Mouse (Mus musculus) CH12.LX (cell line): ENCODE measurements around the gene Gm17387. TPM values are rescaled to one million over a fixed set of nuclear protein-coding genes. Genes with fewer than 3 reads are reported as not detected.
A peak's percentile ranks its signal among the peaks of the same experiment; 100 is the strongest.

Source experiments
- DNase-seq: peaks from one replicate; pipeline ENCODE4 v3.0.0-alpha.2; 2013; ENCODE audit errors: extremely low read depth
- H3K27ac ChIP-seq: 2 replicates; pipeline ENCODE4 v1.5.1; 2012; ENCODE audit warnings: low read depth, mild to moderate bottlenecking, control low read depth, moderate library complexity; ENCODE audit not compliant: insufficient read depth
- H3K27me3 ChIP-seq: replicated peaks from 2 replicates; pipeline ENCODE3; 2012; ENCODE audit warnings: inconsistent platforms
- H3K36me3 ChIP-seq, 2 experiments: replicated peaks in 1 of 2; 2 replicates each; pipeline versions ENCODE3 to v1.6.1; 2012; ENCODE audit warnings: inconsistent platforms in 1 of 2, low read length in 1 of 2, mild to moderate bottlenecking in 1 of 2, mixed read lengths in 1 of 2, moderate library complexity in 1 of 2; ENCODE audit not compliant: control insufficient read depth in 1 of 2, insufficient read depth in 1 of 2
- H3K4me1 ChIP-seq, 2 experiments: 2 replicates each; pipeline ENCODE4 v1.6.1; 2012; ENCODE audit warnings: inconsistent platforms in 1 of 2, moderate library complexity in 1 of 2; ENCODE audit not compliant: insufficient read depth in 2 of 2, control insufficient read depth in 1 of 2
- H3K4me2 ChIP-seq: 2 replicates; pipeline ENCODE4 v1.6.1; 2012; ENCODE audit warnings: low read depth, mild to moderate bottlenecking, control low read depth; ENCODE audit not compliant: poor library complexity, insufficient read depth, severe bottlenecking
- H3K4me3 ChIP-seq, 3 experiments: fragments of 150-350 bp in 1 of 3; sonication (generic) in 1 of 3; replicated peaks in 1 of 3; 2 replicates each; pipeline versions ENCODE3 to v1.5.1; 2011 to 2012; ENCODE audit warnings: low read depth in 2 of 3, low read length in 2 of 3, mild to moderate bottlenecking in 2 of 3, moderate library complexity in 2 of 3, control low read depth in 1 of 3, improper control_type of control experiment in 1 of 3, inconsistent platforms in 1 of 3, mixed read lengths in 1 of 3; ENCODE audit not compliant: poor library complexity in 1 of 3
- H3K79me2 ChIP-seq: replicated peaks from 2 replicates; pipeline ENCODE4 v1.6.1; 2012; ENCODE audit warnings: mild to moderate bottlenecking, moderate library complexity; ENCODE audit not compliant: control insufficient read depth, poor library complexity, insufficient read depth, severe bottlenecking; ENCODE audit errors: extremely low read depth
- H3K9ac ChIP-seq: 2 replicates; pipeline ENCODE4 v1.6.1; 2012; ENCODE audit warnings: low read depth, mild to moderate bottlenecking, control low read depth, moderate library complexity; ENCODE audit not compliant: insufficient read depth
- H3K9me3 ChIP-seq: replicated peaks from 2 replicates; pipeline ENCODE3; 2012; ENCODE audit warnings: low read length, inconsistent platforms, mixed read lengths
- ELF1 ChIP-seq: IDR thresholded peaks from 2 replicates; pipeline ENCODE4 v1.6.1; 2014; ENCODE audit warnings: low read depth, mild to moderate bottlenecking, inconsistent platforms, low read length, improper control_type of control experiment
- EP300 ChIP-seq: IDR thresholded peaks from 2 replicates; pipeline ENCODE4 v1.6.1; 2011; ENCODE audit warnings: low read length, improper control_type of control experiment
- HCFC1 ChIP-seq: IDR thresholded peaks from 2 replicates; pipeline ENCODE4 v1.6.1; 2012; ENCODE audit warnings: low read depth, mild to moderate bottlenecking, inconsistent platforms, low read length, improper control_type of control experiment
- IRF4 ChIP-seq: IDR thresholded peaks from 2 replicates; pipeline ENCODE4 v1.6.1; 2014; ENCODE audit warnings: low read depth, mild to moderate bottlenecking, inconsistent platforms, low read length, improper control_type of control experiment
- KAT2A ChIP-seq: IDR thresholded peaks from 2 replicates; pipeline ENCODE4 v1.6.1; 2012; ENCODE audit warnings: low read length, improper control_type of control experiment, inconsistent platforms; ENCODE audit not compliant: insufficient replicate concordance
- MYC ChIP-seq: IDR thresholded peaks from 2 replicates; pipeline ENCODE4 v1.6.1; 2011; ENCODE audit warnings: low read depth, mild to moderate bottlenecking, improper control_type of control experiment, low read length
- NRF1 ChIP-seq: IDR thresholded peaks from 2 replicates; pipeline ENCODE4 v1.6.1; 2014; ENCODE audit warnings: low read depth, mild to moderate bottlenecking, inconsistent platforms, low read length, improper control_type of control experiment, moderate library complexity
- SIN3A ChIP-seq: IDR thresholded peaks from 2 replicates; pipeline ENCODE4 v1.6.1; 2012; ENCODE audit warnings: low read length, improper control_type of control experiment, inconsistent platforms
- SMC3 ChIP-seq: IDR thresholded peaks from 2 replicates; pipeline ENCODE4 v1.6.1; 2011; ENCODE audit warnings: low read depth, low read length, improper control_type of control experiment
- TCF12 ChIP-seq: IDR thresholded peaks from 2 replicates; pipeline ENCODE4 v1.6.1; 2014; ENCODE audit warnings: low read depth, mild to moderate bottlenecking, inconsistent platforms, low read length, improper control_type of control experiment
- USF1 ChIP-seq: IDR thresholded peaks from 2 replicates; pipeline ENCODE4 v1.6.1; 2014; ENCODE audit warnings: low read depth, mild to moderate bottlenecking, inconsistent platforms, low read length, improper control_type of control experiment
- USF2 ChIP-seq: conservative IDR thresholded peaks from 2 replicates; pipeline ENCODE4 v1.6.1; 2011; ENCODE audit warnings: low read depth, low read length, improper control_type of control experiment
- ZC3H11A ChIP-seq: IDR thresholded peaks from 2 replicates; pipeline ENCODE4 v1.6.1; 2012; ENCODE audit warnings: low read depth, mild to moderate bottlenecking, inconsistent platforms, low read length, improper control_type of control experiment
- ZNF384 ChIP-seq: IDR thresholded peaks from 2 replicates; pipeline ENCODE4 v1.6.1; 2012; ENCODE audit warnings: low read depth, low read length, improper control_type of control experiment, inconsistent platforms
- dilution Hi-C: fragments of 300-500 bp; cut with MboI; formaldehyde crosslinking; loops from 2 replicates; pipeline ENCODE4 v1.14.3; 2020; ENCODE audit warnings: low sequenced_read_pairs; ENCODE audit not compliant: extremely low pct_unique_long_range_greater_than_20kb, extremely low pct_ligation_motif_present
- in situ Hi-C: fragments of 300-500 bp; cut with MboI; formaldehyde crosslinking; loops from 3 replicates; pipeline ENCODE4 v1.14.3; 2019; ENCODE audit warnings: low sequenced_read_pairs, low pct_ligation_motif_present, low pct_unique_long_range_greater_than_20kb, mixed read lengths
- polyA plus RNA-seq: library from polyadenylated mRNA; unstranded; fragments of >175 nt; gene quantifications from 2 replicates; pipeline ENCODE4 v1.2.1, GENCODE M21; 2012; ENCODE audit warnings: low read depth; ENCODE audit not compliant: insufficient read length
- total RNA-seq, 2 experiments: library from RNA; depleted of rRNA; stranded (reverse); fragments of 300-350 nt in 1 of 2; fragments of >200 nt in 1 of 2; gene quantifications; 2 replicates each; pipeline ENCODE4 v1.2.3; 2012 to 2014

Gm17387 gene
- total and polyA plus RNA-seq, 3 experiments = not detected

DNA sequence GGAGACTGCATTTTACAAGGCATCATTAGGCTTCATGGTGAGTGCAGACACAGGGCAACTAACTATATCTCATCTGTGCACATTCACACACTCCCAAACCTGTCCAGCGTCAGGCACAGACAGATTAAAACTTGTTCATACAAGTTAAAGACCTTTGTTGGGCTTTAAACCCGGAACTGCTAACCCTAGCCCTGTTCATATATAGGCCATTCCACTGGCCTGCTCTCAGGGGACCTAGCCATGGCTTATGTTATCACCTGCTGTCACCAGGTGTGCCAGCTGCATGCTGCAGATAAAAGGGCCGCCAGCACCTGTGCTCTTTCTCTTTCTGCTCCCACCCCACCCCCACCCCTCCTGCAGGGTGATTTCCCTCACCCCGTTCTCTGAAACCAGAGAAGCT is 13.6 kb downstream of the Gm17387 start:
- no peaks in the 10 kb centered on the region for H3K79me2 ChIP-seq
- peak overlapping the region; percentile 22; the same call in 1 of the 2 replicates for H3K4me2 ChIP-seq
- H3K27me3 ChIP-seq = peaks cover 9% of the 10 kb centered on the region
- in situ Hi-C loops (no loop called here), dilution Hi-C loops (no loop called here)
- H3K4me3 ChIP-seq = no peak overlapping the region
- no peak for DNase-seq
- peaks cover 6% of the 10 kb centered on the region for H3K9me3 ChIP-seq
- peaks cover 11 to 24% of the 10 kb centered on the region in 2 experiments for H3K4me1 ChIP-seq
- H3K36me3 ChIP-seq = no peaks in the 10 kb centered on the region
- H3K9ac ChIP-seq = no peak overlapping the region
- H3K27ac ChIP-seq = no peak overlapping the region
- TF ChIP-seq ZNF384 = no peak
- TF ChIP-seq TCF12 = peak; percentile 89
- no peak for TF ChIP-seq ZC3H11A
- peak; percentile 53 for TF ChIP-seq ELF1
- TF ChIP-seq MYC = no peak
- no peak for TF ChIP-seq USF2
- no peak for TF ChIP-seq USF1
- no peak for TF ChIP-seq HCFC1
- TF ChIP-seq, all 38 proteins: peak for 2

DNA sequence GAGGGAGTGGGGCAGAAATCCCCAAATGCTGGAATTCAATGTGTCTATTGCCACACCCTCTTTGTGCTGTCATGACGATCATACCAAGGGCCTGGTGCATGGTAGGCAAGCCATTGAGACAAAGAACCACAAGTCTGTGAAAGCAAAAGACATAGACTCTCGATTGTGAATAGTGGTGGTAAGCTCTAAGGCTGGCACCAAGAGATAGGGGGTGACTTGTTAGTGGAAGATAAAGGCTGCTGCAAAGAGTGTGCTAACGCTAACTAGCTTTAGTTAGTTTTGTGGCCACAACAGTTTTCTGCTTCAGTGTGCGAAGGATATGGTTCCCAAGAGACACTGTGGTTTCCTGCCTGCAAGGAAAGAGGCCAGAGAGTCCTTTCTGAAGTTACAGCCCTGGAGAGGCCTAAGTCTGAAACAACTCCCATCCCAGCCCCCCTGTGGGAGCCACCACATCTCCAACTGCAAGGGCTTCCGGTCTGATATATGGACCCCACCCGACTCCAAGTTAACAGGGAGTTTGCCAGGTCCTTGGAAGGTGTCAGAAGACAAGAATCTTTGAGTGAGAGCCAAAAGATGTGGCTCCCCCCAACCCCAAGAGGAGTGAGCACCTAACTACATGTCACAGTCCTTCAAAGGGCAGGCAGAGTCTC is 18.1 kb downstream of the Gm17387 start:
- Histone ChIP-seq H3K79me2 (no peaks in the 10 kb centered on the region), H3K9ac (peak overlapping the region; percentile 18; the same call in 1 of the 2 replicates), H3K4me3 (no peak overlapping the region), H3K4me1 (peaks cover 11 to 34% of the 10 kb centered on the region in 2 experiments), H3K36me3 (no peaks in the 10 kb centered on the region), H3K9me3 (peaks cover 4% of the 10 kb centered on the region), H3K27me3 (peaks cover 6% of the 10 kb centered on the region), H3K4me2 (peak overlapping the region; percentile 97), H3K27ac (peak overlapping the region; percentile 26; the same call in 1 of the 2 replicates)
- in situ Hi-C loops = loop anchor here (5.0 kb wide), 1 partner anchor 35 kb away; the partner anchor contains the start of gene Ifitm3
- peak; percentile 52 for DNase-seq
- TF ChIP-seq KAT2A = 0 out of 2 replicates have a peak, but pooled peaks have one; percentile 39
- TF ChIP-seq SIN3A = 0 out of 2 replicates have a peak, but pooled peaks have one; percentile 31
- no peak for TF ChIP-seq USF1
- TF ChIP-seq TCF12 = peak; percentile 34; the same call in 1 of the 2 replicates
- peak; percentile 27; the same call in 1 of the 2 replicates for TF ChIP-seq IRF4
- no peak for TF ChIP-seq NRF1
- TF ChIP-seq EP300 = peak; percentile 63; the same call in 1 of the 2 replicates
- peak; percentile 3; the same call in 1 of the 2 replicates for TF ChIP-seq SMC3
- dilution Hi-C loops = no loop called here
